Mouse (Mus musculus) urinary bladder, postnatal 0 days (tissue): Measurements from ENCODE around the gene Stag2. TPM values are rescaled to one million over a fixed set of nuclear protein-coding genes. Genes with fewer than 3 reads are reported as not detected.

ENCODE experiments used
- polyA plus RNA-seq: library from polyadenylated mRNA; unstranded; fragments of >200 nt; fragmentation: Nextera tagmentation; extraction: Ambion mirVana; gene quantifications from 2 replicates; pipeline ENCODE4 v1.2.1, GENCODE M21; 2015

Stag2 gene
- polyA plus RNA-seq, result 17.1 and 22.6 TPM in 2 replicates

GRCm38 (mm10) chrX:42148788-42149556 lies at the start of gene Stag2:
TSS of gene Stag2 (plus strand) at chrX:42149317.

Other genes starting within 250 kb of the Stag2 start
- gene Thoc2, start 228.6 kb upstream of the Stag2 start, polyA plus RNA-seq, result 50.2 and 56.8 TPM in 2 replicates
- gene Xiap, start 89.6 kb upstream of the Stag2 start, polyA plus RNA-seq, result 9.0 and 9.9 TPM in 2 replicates